Comparison of ENCODE assay signal across 10 mouse cellular contexts in genomic region chr16:43709062-43709413, GRCm38 (mm10). TPM values are rescaled to one million over a fixed set of nuclear protein-coding genes. Genes with fewer than 3 reads are reported as not detected.
DNase-seq lines count a peak whose midpoint lies in the region; ATAC-seq lines count a peak whose summit lies in the region.
"Had no signal": no experiment of that assay in that cellular context is flagged by ENCODE, and none has a peak within 500 bp of the region (broad histone marks: within the 10 kb centered on the region; RNA-seq: fewer than 3 reads in every experiment).

No protein-coding gene starts in this region.

- no peak overlapping the region for H3K4me3 ChIP-seq in forebrain, embryonic 12.5 days (replicated peaks)
- H3K4me3 ChIP-seq in forebrain, embryonic 10.5 days, result no peak overlapping the region
- no peak overlapping the region for H3K4me3 ChIP-seq in forebrain, embryonic 14.5 days (ENCODE audit: low read depth, low read length)
- H3K4me3 ChIP-seq: embryonic facial prominence, embryonic 15.5 days had no signal

- WGBS in forebrain, embryonic 12.5 days, result 83% methylated on average over 15 of the region's 15 CpGs
- WGBS in forebrain, embryonic 10.5 days, result 89% methylated on average over 15 of the region's 15 CpGs
- WGBS in forebrain, embryonic 14.5 days, result 78% methylated on average over 15 of the region's 15 CpGs

- no peaks in the 10 kb centered on the region for H3K36me3 ChIP-seq in forebrain, embryonic 12.5 days (replicated peaks)
- H3K36me3 ChIP-seq in forebrain, embryonic 10.5 days (replicated peaks), result no peaks in the 10 kb centered on the region
- H3K36me3 ChIP-seq in forebrain, embryonic 14.5 days (ENCODE audit: control insufficient read depth, insufficient read depth, low read length), result no peaks in the 10 kb centered on the region
- H3K36me3 ChIP-seq: embryonic facial prominence, embryonic 15.5 days had no signal

- H3K27ac ChIP-seq in forebrain, embryonic 12.5 days, result peak overlapping the region; percentile 5; the same call in 1 of the 2 replicates
- H3K27ac ChIP-seq in forebrain, embryonic 10.5 days, result no peak overlapping the region
- no peak overlapping the region for H3K27ac ChIP-seq in forebrain, embryonic 14.5 days (ENCODE audit: low read depth, low read length)
- H3K27ac ChIP-seq: embryonic facial prominence, embryonic 15.5 days; macrophage had no signal

- ATAC-seq in forebrain, embryonic 12.5 days (ENCODE audit: low FRiP score), result peak; percentile 61
- peak; percentile 40; the same call in 1 of the 2 replicates for ATAC-seq in forebrain, embryonic 14.5 days
- no peak for ATAC-seq in megakaryocyte progenitor cell, adult 5-6 weeks (replicated peaks; ENCODE audit: poor library complexity)

- H3K4me1 ChIP-seq in forebrain, embryonic 12.5 days, result peaks cover 5% of the 10 kb centered on the region; the same call in 1 of the 2 replicates
- H3K4me1 ChIP-seq in forebrain, embryonic 10.5 days, result peaks cover 4% of the 10 kb centered on the region; the same call in 1 of the 2 replicates
- no peaks in the 10 kb centered on the region for H3K4me1 ChIP-seq in forebrain, embryonic 14.5 days (ENCODE audit: control insufficient read depth, insufficient read depth, low read length)
- H3K4me1 ChIP-seq: embryonic facial prominence, embryonic 15.5 days had no signal

- DNase-seq in forebrain, embryonic 10.5 days (ENCODE audit: extremely low spot score, low spot score), result no peak
- peak; percentile 83 for DNase-seq in A20 (ENCODE audit: low read depth, low spot score)
- DNase-seq in forebrain, embryonic 14.5 days (ENCODE audit: low spot score), result no peak
- peak; percentile 7 for DNase-seq in lung, postnatal 14 days
- DNase-seq in c-Kit-positive CD71-positive TER-119-positive erythroid progenitor cells, embryonic 14.5 days (ENCODE audit: low spot score), result no peak
- no peak for DNase-seq in embryo, embryonic 9.5 days (ENCODE audit: extremely low spot score)

- no peak overlapping the region for H3K9ac ChIP-seq in forebrain, embryonic 12.5 days
- no peak overlapping the region for H3K9ac ChIP-seq in forebrain, embryonic 14.5 days (ENCODE audit: low read length)
- H3K9ac ChIP-seq: embryonic facial prominence, embryonic 15.5 days had no signal

- H3K27me3 ChIP-seq in forebrain, embryonic 12.5 days, result no peaks in the 10 kb centered on the region
- no peaks in the 10 kb centered on the region for H3K27me3 ChIP-seq in forebrain, embryonic 10.5 days (ENCODE audit: poor library complexity, severe bottlenecking)
- no peaks in the 10 kb centered on the region for H3K27me3 ChIP-seq in forebrain, embryonic 14.5 days (replicated peaks; ENCODE audit: control insufficient read depth, insufficient read depth, low read length)
- H3K27me3 ChIP-seq: embryonic facial prominence, embryonic 15.5 days had no signal

- H3K4me2 ChIP-seq in forebrain, embryonic 12.5 days, result no peak overlapping the region
- H3K4me2 ChIP-seq in forebrain, embryonic 14.5 days (ENCODE audit: low read length), result no peak overlapping the region
- H3K4me2 ChIP-seq: embryonic facial prominence, embryonic 15.5 days had no signal

- H3K9me3 ChIP-seq in forebrain, embryonic 12.5 days, result no peaks in the 10 kb centered on the region
- H3K9me3 ChIP-seq in forebrain, embryonic 10.5 days, result no peaks in the 10 kb centered on the region
- H3K9me3 ChIP-seq in forebrain, embryonic 14.5 days (replicated peaks; ENCODE audit: control insufficient read depth, low read length), result no peaks in the 10 kb centered on the region
- H3K9me3 ChIP-seq: embryonic facial prominence, embryonic 15.5 days had no signal

RNA-seq across cellular contexts. Expression of gene Drd3, which starts 44.8 kb away (rescaled TPM):
- 0.13 and 0.27 TPM in 2 replicates for polyA plus RNA-seq in forebrain, embryonic 12.5 days (2016; fragmentation: Nextera tagmentation; extraction: Ambion mirVana)
- not detected in 2 replicates for polyA plus RNA-seq in forebrain, embryonic 10.5 days (2016; fragmentation: Nextera tagmentation; extraction: Ambion mirVana)
- 0.12 and 0.13 TPM in 2 replicates for polyA plus RNA-seq in forebrain, embryonic 14.5 days (2014; fragmentation: Nextera tagmentation; extraction: Ambion mirVana)
- not detected in 2 replicates for total RNA-seq in megakaryocyte progenitor cell, adult 5-6 weeks (2015)
- total RNA-seq in megakaryocyte progenitor cell, adult 5-6 weeks (2017), result not detected in 2 replicates
- polyA plus RNA-seq: embryonic facial prominence, embryonic 15.5 days; macrophage had no signal

RNA-seq across cellular contexts. Expression of gene Tigit, which starts 45.1 kb away (rescaled TPM):
- polyA plus RNA-seq in forebrain, embryonic 12.5 days (2016; fragmentation: Nextera tagmentation; extraction: Ambion mirVana), result not detected in 2 replicates
- polyA plus RNA-seq in forebrain, embryonic 10.5 days (2016; fragmentation: Nextera tagmentation; extraction: Ambion mirVana), result not detected in 2 replicates
- not detected in 2 replicates for polyA plus RNA-seq in forebrain, embryonic 14.5 days (2014; fragmentation: Nextera tagmentation; extraction: Ambion mirVana)
- not detected in 2 replicates for total RNA-seq in megakaryocyte progenitor cell, adult 5-6 weeks (2015)
- total RNA-seq in megakaryocyte progenitor cell, adult 5-6 weeks (2017), result not detected in 2 replicates
- polyA plus RNA-seq: macrophage had no signal

Comparison
In these comparisons a context has a peak if more than half of its experiments do, and no peak if none do; other contexts are left out.
1. DNase-seq: peak in A20 (single experiment) and lung, postnatal 14 days (single experiment); none in forebrain, embryonic 10.5 days (single experiment), forebrain, embryonic 14.5 days (single experiment), c-Kit-positive CD71-positive TER-119-positive erythroid progenitor cells, embryonic 14.5 days (single experiment) and embryo, embryonic 9.5 days (single experiment).